Mouse (Mus musculus) heart, adult 2 months (tissue): ENCODE results near the gene Ncbp3. TPM values are rescaled to one million over a fixed set of nuclear protein-coding genes. Genes with fewer than 3 reads are reported as not detected.
A peak's percentile ranks its signal among the peaks of the same experiment; 100 is the strongest.

Experiments used
- DNase-seq, 2 experiments: peaks; one replicate each; pipeline ENCODE4 v3.0.0; 2021
- H3K27ac ChIP-seq: fragments of 200-600 bp; 2 replicates; pipeline ENCODE4 v1.8.1; 2022
- H3K27me3 ChIP-seq: fragments of 200-500 bp; 2 replicates; pipeline ENCODE4 v1.6.1; 2012; ENCODE audit warnings: mild to moderate bottlenecking, low read length, inconsistent platforms, mixed read lengths; ENCODE audit not compliant: control insufficient read depth, insufficient read depth
- H3K36me3 ChIP-seq: fragments of 200-500 bp; 2 replicates; pipeline ENCODE4 v1.6.1; 2012; ENCODE audit warnings: low read length, inconsistent platforms; ENCODE audit not compliant: control insufficient read depth, insufficient read depth
- H3K4me1 ChIP-seq: fragments of 200-500 bp; 2 replicates; pipeline ENCODE4 v1.6.1; 2011; ENCODE audit warnings: low read length; ENCODE audit not compliant: control insufficient read depth, insufficient read depth
- H3K4me3 ChIP-seq: fragments of 200-600 bp; 2 replicates; pipeline ENCODE4 v1.8.1; 2022
- H3K79me2 ChIP-seq: fragments of 200-500 bp; replicated peaks from 2 replicates; pipeline ENCODE4 v1.6.1; 2012; ENCODE audit warnings: mild to moderate bottlenecking, inconsistent platforms, low read length, moderate library complexity, mixed read lengths; ENCODE audit not compliant: control insufficient read depth, insufficient read depth
- H3K9ac ChIP-seq: fragments of 200-500 bp; 2 replicates; pipeline ENCODE4 v1.6.1; 2012; ENCODE audit warnings: low read depth, mild to moderate bottlenecking, control low read depth, inconsistent platforms, low read length, mixed read lengths
- CTCF ChIP-seq: fragments of 200-600 bp; IDR thresholded peaks from 2 replicates; pipeline ENCODE4 v1.8.1; 2022; ENCODE audit warnings: antibody characterized with exemption, mild to moderate bottlenecking, moderate library complexity
- EP300 ChIP-seq: fragments of 200-500 bp; IDR thresholded peaks from 2 replicates; pipeline ENCODE4 v1.6.1; 2011; ENCODE audit warnings: low read depth, low read length, control low read depth; ENCODE audit not compliant: insufficient read depth
- POLR2A ChIP-seq: fragments of 200-500 bp; IDR thresholded peaks from 2 replicates; pipeline ENCODE4 v1.6.1; 2011; ENCODE audit warnings: mild to moderate bottlenecking, low read depth, low read length, control low read depth; ENCODE audit not compliant: insufficient read depth
- WGBS: fragments of 180-500 bp; shearing (Covaris S2); methylation state at CpG from one replicate; pipeline ENCODE4 v1.1.7; 2018; 5-methylcytosine and 5-hydroxymethylcytosine counted together
- intact Hi-C: fragments of 180-260 bp; cut with DNase I; formaldehyde crosslinking; loops from one replicate; pipeline ENCODE4 v1.15.1; 2025
- polyA plus RNA-seq: library from polyadenylated mRNA; depleted of rRNA; stranded (reverse); fragments of >200 nt; gene quantifications from 2 replicates; pipeline ENCODE4 v1.2.3, GENCODE M21; 2012
- total RNA-seq, 2 experiments: library from RNA; stranded (reverse); gene quantifications; 2 replicates each; pipeline ENCODE4 v1.2.3; 2021

Ncbp3 gene
- total and polyA plus RNA-seq, 3 experiments = 2.0 to 5.7 (median 5.6) TPM

DNA sequence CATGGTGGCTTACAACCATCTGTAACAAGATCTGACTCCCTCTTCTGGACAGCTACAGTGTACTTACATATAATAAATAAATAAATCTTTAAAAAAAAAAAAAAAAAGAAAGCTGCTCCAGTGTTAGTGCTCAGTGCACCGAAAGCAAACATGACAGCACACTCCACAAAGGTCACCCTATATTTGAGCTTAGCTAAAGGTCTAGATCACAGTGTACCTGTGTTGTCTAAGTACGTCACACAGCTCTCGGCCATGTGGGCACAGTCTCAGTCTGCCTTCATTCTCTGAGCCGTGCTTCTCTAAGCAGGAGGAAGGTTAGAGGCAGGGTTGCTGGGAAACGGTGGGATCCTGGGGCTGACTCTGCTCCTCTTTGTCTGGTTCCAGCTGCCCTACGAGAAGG lies 78.9 kb downstream of the Ncbp3 start:
- Histone ChIP-seq H3K36me3 (no peaks in the 10 kb centered on the region), H3K4me3 (no peak overlapping the region), H3K27ac (no peak overlapping the region), H3K27me3 (no peaks in the 10 kb centered on the region), H3K4me1 (no peaks in the 10 kb centered on the region; the same call in 1 of the 2 replicates), H3K79me2 (no peaks in the 10 kb centered on the region), H3K9ac (no peak overlapping the region)
- WGBS = 93% methylated on average over 6 of the region's 6 CpGs
- intact Hi-C loops = no loop called here
- no peak for TF ChIP-seq CTCF
- TF ChIP-seq POLR2A = no peak
- TF ChIP-seq EP300 = no peak
- no peak for DNase-seq

DNA sequence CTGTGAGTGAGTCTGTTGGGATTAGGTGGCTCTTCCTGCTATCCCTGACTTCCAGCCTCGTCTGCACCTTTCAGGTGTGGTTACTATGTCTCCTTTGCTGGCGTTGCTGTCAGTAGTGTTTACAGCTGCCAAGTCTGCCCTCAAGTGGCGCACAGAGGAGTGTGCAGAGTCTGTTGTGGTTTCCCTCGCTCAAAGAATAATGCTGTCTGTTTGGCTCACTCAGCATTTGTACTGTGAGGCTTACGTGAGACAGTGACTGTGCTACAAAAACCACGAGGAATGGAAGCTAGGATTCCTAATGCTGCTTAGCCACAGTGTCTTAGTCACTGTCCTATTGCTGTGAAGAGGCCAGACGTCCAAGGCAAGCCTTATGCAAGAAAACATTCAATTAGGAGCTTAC lies 83.4 kb downstream of the Ncbp3 start:
- WGBS = 59% methylated on average over 7 of the region's 7 CpGs
- H3K36me3 ChIP-seq = no peaks in the 10 kb centered on the region
- H3K4me1 ChIP-seq = no peaks in the 10 kb centered on the region; the same call in 1 of the 2 replicates
- intact Hi-C loops = no loop called here
- no peak overlapping the region for H3K9ac ChIP-seq
- peak in 1 of 2 experiments; percentile 24 for DNase-seq
- no peak for TF ChIP-seq POLR2A
- TF ChIP-seq CTCF = peak; percentile 56
- no peak for TF ChIP-seq EP300
- no peak overlapping the region for H3K4me3 ChIP-seq
- no peak overlapping the region for H3K27ac ChIP-seq
- H3K79me2 ChIP-seq = no peaks in the 10 kb centered on the region
- H3K27me3 ChIP-seq = no peaks in the 10 kb centered on the region

DNA sequence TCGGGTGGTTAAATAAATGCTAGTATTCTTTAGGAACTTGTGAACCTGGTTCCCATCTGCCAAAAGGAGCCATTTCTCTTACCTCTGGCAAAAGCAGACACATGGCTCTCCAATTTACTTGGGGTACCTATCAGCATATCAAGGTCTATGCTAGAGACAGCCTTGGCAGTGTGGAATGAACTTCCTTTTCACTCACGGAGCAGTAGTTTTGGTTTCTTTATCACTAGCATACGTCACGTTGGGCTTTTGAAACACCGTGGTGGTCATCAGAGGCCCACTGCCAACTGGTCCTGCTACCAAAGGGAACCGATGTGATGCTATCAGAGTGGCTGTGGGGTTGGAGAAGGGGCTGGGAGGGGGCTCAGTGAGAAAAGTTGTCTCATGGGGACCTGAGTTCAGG lies 85.4 kb downstream of the Ncbp3 start:
- WGBS = 77% methylated on average over 6 of the region's 6 CpGs
- TF ChIP-seq POLR2A (no peak), CTCF (no peak), EP300 (no peak)
- Histone ChIP-seq H3K27ac (no peak overlapping the region), H3K27me3 (no peaks in the 10 kb centered on the region), H3K4me1 (no peaks in the 10 kb centered on the region; the same call in none of the 2 replicates), H3K9ac (no peak overlapping the region), H3K4me3 (no peak overlapping the region), H3K79me2 (no peaks in the 10 kb centered on the region), H3K36me3 (no peaks in the 10 kb centered on the region)
- intact Hi-C loops = no loop called here
- DNase-seq = no peak

DNA sequence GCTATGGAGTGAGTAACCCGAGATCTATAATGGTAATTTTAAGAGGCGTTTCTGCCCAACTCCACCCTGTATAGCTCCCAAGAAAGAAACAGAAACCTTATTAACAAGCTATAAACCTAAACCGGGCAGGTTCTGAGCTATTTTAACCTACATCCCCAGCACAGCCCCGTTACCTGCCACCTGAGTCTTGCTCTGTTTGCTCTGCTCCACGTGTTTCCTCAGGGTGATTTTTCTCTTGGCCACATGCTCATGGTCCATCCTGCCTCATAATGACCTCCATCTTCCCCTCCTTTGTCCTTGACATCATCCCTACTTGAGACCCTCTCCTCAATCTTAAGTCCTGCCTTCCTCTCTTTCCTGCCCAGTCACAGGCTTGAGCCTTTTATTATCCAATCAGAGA lies 86.6 kb downstream of the Ncbp3 start:
- Histone ChIP-seq H3K4me3 (no peak overlapping the region), H3K27me3 (no peaks in the 10 kb centered on the region), H3K9ac (no peak overlapping the region), H3K4me1 (no peaks in the 10 kb centered on the region; the same call in none of the 2 replicates), H3K27ac (no peak overlapping the region), H3K36me3 (no peaks in the 10 kb centered on the region), H3K79me2 (no peaks in the 10 kb centered on the region)
- no peak for TF ChIP-seq POLR2A
- no peak for TF ChIP-seq CTCF
- TF ChIP-seq EP300 = no peak
- intact Hi-C loops = no loop called here
- DNase-seq = no peak
- WGBS = 84% methylated on average over 5 of the region's 5 CpGs

DNA sequence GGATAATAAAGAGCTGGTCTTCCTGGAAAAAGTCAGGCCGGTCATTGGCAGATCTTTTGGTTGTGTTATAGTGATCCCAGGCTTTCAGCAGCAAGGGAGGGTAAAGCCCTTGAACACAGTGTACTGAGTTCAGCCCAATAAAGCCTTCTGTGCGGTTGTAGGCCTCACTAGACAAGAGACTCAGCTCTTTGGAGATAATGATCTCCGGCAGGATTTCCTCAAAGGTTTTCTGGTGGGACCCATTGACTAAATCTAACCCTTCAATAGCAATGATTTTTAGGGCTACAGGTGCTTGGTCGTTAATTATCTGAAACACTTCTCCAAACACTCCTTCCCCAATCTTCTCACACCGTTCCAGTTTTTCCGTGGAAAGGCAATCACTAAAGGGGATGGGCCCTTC lies 89.0 kb downstream of the Ncbp3 start:
- TF ChIP-seq CTCF (no peak), EP300 (no peak), POLR2A (no peak)

DNA sequence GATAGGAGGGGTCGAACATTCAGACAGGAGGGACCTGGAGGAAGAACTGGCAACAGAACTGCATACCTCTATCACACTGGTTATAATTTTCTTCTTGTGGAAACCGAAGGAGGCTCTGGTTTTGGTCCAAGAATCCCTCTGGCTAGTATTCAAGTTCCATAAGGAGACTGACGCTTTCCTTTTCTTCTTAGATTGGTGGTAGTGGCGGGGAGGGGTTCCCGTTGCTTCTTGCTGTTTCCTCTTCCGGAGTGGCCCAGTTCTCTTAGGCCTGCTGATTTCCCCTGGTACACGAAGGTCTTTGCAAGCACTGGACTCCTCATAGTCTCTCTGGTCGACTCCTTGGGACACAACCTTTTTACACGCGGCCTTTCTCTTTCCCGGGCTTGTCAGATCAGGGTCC lies 89.5 kb downstream of the Ncbp3 start:
- Histone ChIP-seq H3K4me1 (no peaks in the 10 kb centered on the region; the same call in 1 of the 2 replicates), H3K36me3 (no peaks in the 10 kb centered on the region), H3K27me3 (no peaks in the 10 kb centered on the region), H3K79me2 (no peaks in the 10 kb centered on the region), H3K27ac (no peak overlapping the region), H3K9ac (peak overlapping the region; percentile 75), H3K4me3 (peak overlapping the region; percentile 81)
- WGBS = 4% methylated on average over 11 of the region's 11 CpGs
- TF ChIP-seq CTCF (no peak), EP300 (no peak), POLR2A (no peak)
- intact Hi-C loops = loop anchor here (5.0 kb wide), 1 partner anchor 145 kb away; no protein-coding TSS in a partner anchor
- no peak for DNase-seq

More for the DNA sequence above, 89.0 kb downstream of the Ncbp3 start:
- Histone ChIP-seq H3K27ac (no peak overlapping the region), H3K4me3 (no peak overlapping the region), H3K9ac (no peak overlapping the region), H3K27me3 (no peaks in the 10 kb centered on the region), H3K4me1 (no peaks in the 10 kb centered on the region; the same call in 1 of the 2 replicates), H3K79me2 (no peaks in the 10 kb centered on the region), H3K36me3 (no peaks in the 10 kb centered on the region)
- 40% methylated on average over 6 of the region's 6 CpGs for WGBS
- DNase-seq = no peak
- intact Hi-C loops = loop anchor here (5.0 kb wide), 1 partner anchor 146 kb away; no protein-coding TSS in a partner anchor
